Mouse (Mus musculus): ENCODE measurements at regions not wholly inside any gene's neighbourhood (a gene's known extent, or its start where the extent isn't known, plus 50 kb on each side); places are given as distances from the start of the nearest gene placed in this dataset.

GRCm38 (mm10) chr1:184622462-184622861 lies 110.0 kb downstream of the Hlx start:
- H3K9me3 ChIP-seq (replicated peaks), result no peaks in the 10 kb centered on the region
- no peak overlapping the region for H3K4me3 ChIP-seq
- H3K27me3 ChIP-seq (ENCODE audit: low read depth, poor library complexity, severe bottlenecking), result no peaks in the 10 kb centered on the region
- 70% methylated on average over 3 of the region's 3 CpGs for WGBS
- DNase-seq (ENCODE audit: low spot score), result no peak
- H3K36me3 ChIP-seq, result no peaks in the 10 kb centered on the region
- no peak overlapping the region for H3K27ac ChIP-seq
- peaks cover 21% of the 10 kb centered on the region for H3K4me1 ChIP-seq

GRCm38 (mm10) chr1:184621950-184622349 lies 110.5 kb downstream of the Hlx start:
- Histone ChIP-seq H3K27ac (no peak overlapping the region), H3K4me1 (peaks cover 21% of the 10 kb centered on the region), H3K4me3 (no peak overlapping the region), H3K36me3 (no peaks in the 10 kb centered on the region), H3K27me3 (ENCODE audit: low read depth, poor library complexity, severe bottlenecking) (no peaks in the 10 kb centered on the region), H3K9me3 (replicated peaks) (no peaks in the 10 kb centered on the region)
- no peak for DNase-seq (ENCODE audit: low spot score)
- 46% methylated on average over 15 of the region's 15 CpGs for WGBS

- DNase-seq (ENCODE audit: low spot score), result no peak
- H3K27ac ChIP-seq, result no peak overlapping the region
- WGBS, result 83% methylated on average over 8 of the region's 8 CpGs
- H3K4me1 ChIP-seq, result peaks cover 14% of the 10 kb centered on the region
- no peaks in the 10 kb centered on the region for H3K36me3 ChIP-seq
- no peaks in the 10 kb centered on the region for H3K9me3 ChIP-seq (replicated peaks)
- H3K4me3 ChIP-seq, result no peak overlapping the region
- no peaks in the 10 kb centered on the region for H3K27me3 ChIP-seq (ENCODE audit: low read depth, poor library complexity, severe bottlenecking)
These were observed 114.5 kb downstream of the Hlx start for GRCm38 (mm10) chr1:184617853-184618454.

- Histone ChIP-seq H3K4me3 (no peak overlapping the region), H3K4me1 (no peaks in the 10 kb centered on the region), H3K27ac (no peak overlapping the region), H3K9me3 (replicated peaks) (no peaks in the 10 kb centered on the region), H3K36me3 (no peaks in the 10 kb centered on the region), H3K27me3 (ENCODE audit: low read depth, poor library complexity, severe bottlenecking) (no peaks in the 10 kb centered on the region)
- no peak for DNase-seq (ENCODE audit: low spot score)
- 79% methylated on average over 3 of the region's 3 CpGs for WGBS
These were observed 116.4 kb downstream of the Hlx start for GRCm38 (mm10) chr1:184615991-184616390.

- Histone ChIP-seq H3K4me1 (no peaks in the 10 kb centered on the region), H3K9me3 (replicated peaks) (no peaks in the 10 kb centered on the region), H3K27ac (no peak overlapping the region), H3K27me3 (ENCODE audit: low read depth, poor library complexity, severe bottlenecking) (no peaks in the 10 kb centered on the region), H3K36me3 (no peaks in the 10 kb centered on the region), H3K4me3 (no peak overlapping the region)
- no peak for DNase-seq (ENCODE audit: low spot score)
- WGBS, result 84% methylated on average over 21 of the region's 21 CpGs
These were observed 117.6 kb downstream of the Hlx start for GRCm38 (mm10) chr1:184614699-184615415.

- H3K9me3 ChIP-seq (replicated peaks), result no peaks in the 10 kb centered on the region
- peaks cover 6% of the 10 kb centered on the region for H3K4me1 ChIP-seq
- H3K27ac ChIP-seq, result no peak overlapping the region
- H3K4me3 ChIP-seq, result no peak overlapping the region
- H3K36me3 ChIP-seq, result no peaks in the 10 kb centered on the region
- no peak for DNase-seq (ENCODE audit: low spot score)
- WGBS, result 86% methylated on average over 4 of the region's 4 CpGs
- H3K27me3 ChIP-seq (ENCODE audit: low read depth, poor library complexity, severe bottlenecking), result no peaks in the 10 kb centered on the region
These were observed 119.5 kb downstream of the Hlx start for GRCm38 (mm10) chr1:184612880-184613279.

- no peaks in the 10 kb centered on the region for H3K36me3 ChIP-seq
- no peak overlapping the region for H3K4me3 ChIP-seq
- no peak overlapping the region for H3K27ac ChIP-seq
- WGBS, result 71% methylated on average over 5 of the region's 5 CpGs
- no peak for DNase-seq (ENCODE audit: low spot score)
- peaks cover 6% of the 10 kb centered on the region for H3K4me1 ChIP-seq
- H3K27me3 ChIP-seq (ENCODE audit: low read depth, poor library complexity, severe bottlenecking), result no peaks in the 10 kb centered on the region
- no peaks in the 10 kb centered on the region for H3K9me3 ChIP-seq (replicated peaks)
These were observed 123.5 kb downstream of the Hlx start for GRCm38 (mm10) chr1:184608938-184609337.

- H3K27me3 ChIP-seq (ENCODE audit: low read depth, poor library complexity, severe bottlenecking), result no peaks in the 10 kb centered on the region
- no peak overlapping the region for H3K27ac ChIP-seq
- no peak overlapping the region for H3K4me3 ChIP-seq
- no peaks in the 10 kb centered on the region for H3K36me3 ChIP-seq
- 94% methylated on average over 2 of the region's 2 CpGs for WGBS
- no peak for DNase-seq (ENCODE audit: low spot score)
- no peaks in the 10 kb centered on the region for H3K9me3 ChIP-seq (replicated peaks)
- H3K4me1 ChIP-seq, result peaks cover 6% of the 10 kb centered on the region
These were observed 124.1 kb downstream of the Hlx start for GRCm38 (mm10) chr1:184608338-184608737.

- DNase-seq (ENCODE audit: low spot score), result no peak
- no peak overlapping the region for H3K27ac ChIP-seq
- 84% methylated on average over 8 of the region's 8 CpGs for WGBS
These were observed 125.9 kb downstream of the Hlx start for GRCm38 (mm10) chr1:184606541-184606940.

GRCm38 (mm10) chr1:184605666-184606065 lies 126.8 kb downstream of the Hlx start:
- no peak for DNase-seq (ENCODE audit: low spot score)
- Histone ChIP-seq H3K4me1 (peaks cover 6% of the 10 kb centered on the region), H3K9me3 (replicated peaks) (no peaks in the 10 kb centered on the region), H3K4me3 (no peak overlapping the region), H3K27ac (no peak overlapping the region), H3K36me3 (no peaks in the 10 kb centered on the region), H3K27me3 (ENCODE audit: low read depth, poor library complexity, severe bottlenecking) (no peaks in the 10 kb centered on the region)
- 88% methylated on average over 7 of the region's 7 CpGs for WGBS

More at GRCm38 (mm10) chr1:184606541-184606940, 125.9 kb downstream of the Hlx start:
- H3K27me3 ChIP-seq (ENCODE audit: low read depth, poor library complexity, severe bottlenecking), result no peaks in the 10 kb centered on the region
- no peak overlapping the region for H3K4me3 ChIP-seq
- H3K36me3 ChIP-seq, result no peaks in the 10 kb centered on the region
- H3K4me1 ChIP-seq, result peaks cover 6% of the 10 kb centered on the region
- H3K9me3 ChIP-seq (replicated peaks), result no peaks in the 10 kb centered on the region

- no peaks in the 10 kb centered on the region for H3K9me3 ChIP-seq (replicated peaks)
- H3K4me3 ChIP-seq, result no peak overlapping the region
- no peaks in the 10 kb centered on the region for H3K36me3 ChIP-seq
- 82% methylated on average over 6 of the region's 6 CpGs for WGBS
- H3K4me1 ChIP-seq, result no peaks in the 10 kb centered on the region
- H3K27me3 ChIP-seq (ENCODE audit: low read depth, poor library complexity, severe bottlenecking), result no peaks in the 10 kb centered on the region
- DNase-seq (ENCODE audit: low spot score), result no peak
- H3K27ac ChIP-seq, result no peak overlapping the region
These were observed 129.3 kb downstream of the Hlx start for GRCm38 (mm10) chr1:184603136-184603535.

- H3K4me1 ChIP-seq, result peaks cover 18% of the 10 kb centered on the region
- no peaks in the 10 kb centered on the region for H3K36me3 ChIP-seq
- no peaks in the 10 kb centered on the region for H3K9me3 ChIP-seq (replicated peaks)
- WGBS, result 64% methylated on average over 12 of the region's 12 CpGs
- DNase-seq (ENCODE audit: low spot score), result no peak
- 0 out of 2 replicates have a peak overlapping the region, but pooled peaks have one; percentile 7 for H3K27ac ChIP-seq
- H3K4me3 ChIP-seq, result no peak overlapping the region
- H3K27me3 ChIP-seq (ENCODE audit: low read depth, poor library complexity, severe bottlenecking), result no peaks in the 10 kb centered on the region
These were observed 137.0 kb downstream of the Hlx start for GRCm38 (mm10) chr1:184595449-184595848.

GRCm38 (mm10) chr1:184590634-184591033 lies 141.8 kb downstream of the Hlx start:
- H3K9me3 ChIP-seq (replicated peaks), result no peaks in the 10 kb centered on the region
- 77% methylated on average over 7 of the region's 7 CpGs for WGBS
- no peak overlapping the region for H3K4me3 ChIP-seq
- no peak overlapping the region for H3K27ac ChIP-seq
- H3K36me3 ChIP-seq, result no peaks in the 10 kb centered on the region
- no peak for DNase-seq (ENCODE audit: low spot score)
- no peaks in the 10 kb centered on the region for H3K27me3 ChIP-seq (ENCODE audit: low read depth, poor library complexity, severe bottlenecking)
- H3K4me1 ChIP-seq, result peaks cover 18% of the 10 kb centered on the region

All from limb, embryonic 10.5 days (tissue).